Mouse (Mus musculus) heart, postnatal 0 days (tissue): ENCODE data around the gene Ypel1.

Experiments
- CTCF ChIP-seq: IDR thresholded peaks from 2 replicates; pipeline ENCODE4 v1.5.1; 2016; ENCODE audit warnings: antibody characterized with exemption, control low read depth, low read depth
- EP300 ChIP-seq: IDR thresholded peaks from 2 replicates; pipeline ENCODE4 v1.6.1; 2016; ENCODE audit warnings: antibody characterized with exemption, low read depth

DNA sequence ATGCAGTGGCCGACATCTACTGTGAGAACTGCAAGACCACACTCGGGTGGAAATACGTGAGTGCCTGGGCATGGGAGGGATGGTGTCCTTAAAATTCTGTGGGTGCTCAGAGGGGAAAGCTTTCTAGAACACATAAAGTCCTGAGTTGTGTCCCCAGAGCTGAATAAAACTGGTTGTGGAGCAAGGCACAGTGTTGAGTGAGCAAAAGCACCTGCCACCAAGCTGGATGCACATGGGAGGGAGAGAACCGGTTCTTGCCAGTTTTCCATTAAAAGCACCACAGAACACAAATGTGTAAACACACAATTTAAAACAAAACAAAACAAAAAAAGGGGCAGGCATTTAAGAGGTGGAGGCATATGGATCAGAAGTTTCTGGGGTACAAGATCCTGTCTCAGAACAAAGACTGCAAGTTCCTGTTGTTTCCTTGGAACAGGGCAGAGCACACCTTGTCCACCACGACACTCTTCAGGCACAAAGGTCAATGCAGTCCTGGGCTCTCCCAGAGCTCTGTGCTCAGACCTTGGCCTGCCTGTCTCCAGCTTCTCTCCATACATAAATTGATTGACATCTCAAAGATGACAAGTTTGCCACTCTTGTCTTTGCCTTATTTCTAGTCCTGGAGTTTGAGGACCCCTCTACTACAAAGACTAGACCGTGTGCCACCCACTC is 12.8 kb downstream of the Ypel1 start:
- TF ChIP-seq CTCF (no peak), EP300 (no peak)
